Mouse (Mus musculus): ENCODE results near the gene Atp6v1f.

Atp6v1f gene

GRCm38 (mm10) chr6:29450667-29451066, 16.9 kb upstream of the Atp6v1f start:
- intact Hi-C loops (cut with DNase I), result no loop called here

- intact Hi-C loops (cut with DNase I), result no loop called here
Measured at GRCm38 (mm10) chr6:29461502-29461901, 6.0 kb upstream of the Atp6v1f start.

- intact Hi-C loops (cut with DNase I), result no loop called here
Measured at GRCm38 (mm10) chr6:29463388-29463787, 4.1 kb upstream of the Atp6v1f start.

- intact Hi-C loops (cut with DNase I), result no loop called here
Measured at GRCm38 (mm10) chr6:29468851-29469250, 1.3 kb downstream of the Atp6v1f start.

- intact Hi-C loops (cut with DNase I), result no loop called here
Measured at GRCm38 (mm10) chr6:29471137-29471536, 3.6 kb downstream of the Atp6v1f start, which contains the start of gene Atp6v1fnb. Gene Atp6v1fnb (plus strand): TSS chr6:29471437.

- intact Hi-C loops (cut with DNase I), result no loop called here
Measured at GRCm38 (mm10) chr6:29473941-29474691, 6.6 kb downstream of the Atp6v1f start.

- intact Hi-C loops (cut with DNase I), result no loop called here
Measured at GRCm38 (mm10) chr6:29474736-29475135, 7.2 kb downstream of the Atp6v1f start.

- intact Hi-C loops (cut with DNase I), result loop anchor here (10.0 kb wide), 1 partner anchor 88 kb away; the partner anchor contains the start of gene Ccdc136
Measured at GRCm38 (mm10) chr6:29482691-29483090, 15.2 kb downstream of the Atp6v1f start.

GRCm38 (mm10) chr6:29484716-29485559, 17.4 kb downstream of the Atp6v1f start:
- intact Hi-C loops (cut with DNase I), result loop anchor here (10.0 kb wide), 1 partner anchor 90 kb away; the partner anchor contains the start of gene Ccdc136

GRCm38 (mm10) chr6:29485951-29486350, 18.4 kb downstream of the Atp6v1f start:
- intact Hi-C loops (cut with DNase I), result loop anchor here (10.0 kb wide), 1 partner anchor 91 kb away; the partner anchor contains the start of gene Ccdc136

- intact Hi-C loops (cut with DNase I), result no loop called here
Measured at GRCm38 (mm10) chr6:29494101-29494500, 26.6 kb downstream of the Atp6v1f start.

GRCm38 (mm10) chr6:29496270-29496669, 28.8 kb downstream of the Atp6v1f start:
- intact Hi-C loops (cut with DNase I), result no loop called here

GRCm38 (mm10) chr6:29497791-29498190, 30.3 kb downstream of the Atp6v1f start:
- intact Hi-C loops (cut with DNase I), result no loop called here

GRCm38 (mm10) chr6:29500177-29500576, 32.7 kb downstream of the Atp6v1f start:
- intact Hi-C loops (cut with DNase I), result no loop called here

GRCm38 (mm10) chr6:29500810-29501209, 33.3 kb downstream of the Atp6v1f start:
- intact Hi-C loops (cut with DNase I), result no loop called here

- intact Hi-C loops (cut with DNase I), result no loop called here
Measured at GRCm38 (mm10) chr6:29501599-29501998, 34.1 kb downstream of the Atp6v1f start.

GRCm38 (mm10) chr6:29505493-29505892, 38.0 kb downstream of the Atp6v1f start:
- intact Hi-C loops (cut with DNase I), result no loop called here

GRCm38 (mm10) chr6:29506834-29507233, 39.3 kb downstream of the Atp6v1f start:
- intact Hi-C loops (cut with DNase I), result no loop called here

GRCm38 (mm10) chr6:29507447-29508309, 40.2 kb downstream of the Atp6v1f start, which contains the start of gene Kcp:
Gene Kcp (minus strand): TSS chr6:29507952.
- intact Hi-C loops (cut with DNase I), result no loop called here

GRCm38 (mm10) chr6:29509086-29509485, 41.6 kb downstream of the Atp6v1f start:
- intact Hi-C loops (cut with DNase I), result no loop called here

GRCm38 (mm10) chr6:29513284-29513683, 45.8 kb downstream of the Atp6v1f start:
- intact Hi-C loops (cut with DNase I), result no loop called here
